8 mouse cellular contexts compared by ENCODE assay signal in the genomic region with DNA sequence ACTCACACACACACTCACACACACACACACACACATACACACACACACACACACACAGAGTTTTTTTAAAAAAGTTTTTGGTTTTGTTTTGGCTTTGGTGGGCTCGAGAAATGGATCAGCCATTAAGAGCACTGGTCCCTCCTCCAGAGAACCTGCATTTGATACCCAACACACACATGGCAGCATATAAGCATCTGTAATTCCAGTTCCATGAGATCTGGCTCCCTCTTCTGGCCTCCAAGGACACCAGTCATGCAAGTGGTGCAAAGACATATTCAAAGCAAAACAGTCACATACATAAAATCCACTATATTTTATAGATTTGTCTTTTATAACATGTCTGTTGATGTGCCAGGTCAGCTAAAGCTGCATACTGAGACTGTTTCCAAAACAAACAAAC. TPM values are rescaled to one million over a fixed set of nuclear protein-coding genes. Genes with fewer than 3 reads are reported as not detected.
DNase-seq lines count a peak whose midpoint lies in the region; ATAC-seq and TF ChIP-seq lines count a peak whose summit lies in the region.

No protein-coding gene starts in this region.

- H3K36me3 ChIP-seq in limb, embryonic 14.5 days (ENCODE audit: control insufficient read depth, insufficient read depth, low read length) = peaks cover 40% of the 10 kb centered on the region
- H3K36me3 ChIP-seq in midbrain, embryonic 16.5 days (ENCODE audit: control insufficient read depth, insufficient read depth, low read length) = peaks cover 14% of the 10 kb centered on the region

- no peak for ATAC-seq in limb, embryonic 14.5 days (ENCODE audit: low FRiP score, low read depth)
- no peak for ATAC-seq in midbrain, embryonic 16.5 days

- no peak for TF ChIP-seq POLR2A in limb, embryonic 14.5 days (IDR thresholded peaks at IDR 0.05; ENCODE audit: borderline replicate concordance, extremely low read depth, insufficient read depth, insufficient read length)

- H3K9me3 ChIP-seq in limb, embryonic 14.5 days (ENCODE audit: control insufficient read depth, low read length) = no peaks in the 10 kb centered on the region
- H3K9me3 ChIP-seq in midbrain, embryonic 16.5 days (replicated peaks; ENCODE audit: control insufficient read depth, low read length, poor library complexity, severe bottlenecking) = no peaks in the 10 kb centered on the region

- no peak overlapping the region for H3K9ac ChIP-seq in limb, embryonic 14.5 days (ENCODE audit: low read depth, low read length, severe bottlenecking)
- no peak overlapping the region for H3K9ac ChIP-seq in midbrain, embryonic 16.5 days (ENCODE audit: low read depth, low read length)

- no peaks in the 10 kb centered on the region for H3K4me1 ChIP-seq in limb, embryonic 14.5 days (ENCODE audit: control insufficient read depth, insufficient read depth, low read length)
- no peaks in the 10 kb centered on the region for H3K4me1 ChIP-seq in midbrain, embryonic 16.5 days (ENCODE audit: control insufficient read depth, insufficient read depth, low read length)

- no peak overlapping the region for H3K4me3 ChIP-seq in limb, embryonic 14.5 days (replicated peaks; ENCODE audit: low read length)
- H3K4me3 ChIP-seq in midbrain, embryonic 16.5 days (ENCODE audit: low read depth, low read length) = no peak overlapping the region

- DNase-seq in heart, postnatal 4 days = peak; percentile 44
- no peak for DNase-seq in heart, adult 8-10 months (ENCODE audit: low spot score)
- DNase-seq in A20 (ENCODE audit: low read depth, low spot score) = peak; percentile 25
- DNase-seq in R1 (ENCODE audit: low read depth, low spot score) = peak; percentile 63
- DNase-seq in limb, embryonic 14.5 days (ENCODE audit: low spot score) = peak; percentile 40
- no peak for DNase-seq in testis, postnatal 14 days (ENCODE audit: low spot score)
- no peak for DNase-seq in right cerebral cortex, postnatal 14 days

- H3K27ac ChIP-seq in limb, embryonic 14.5 days (replicated peaks; ENCODE audit: low read depth, low read length) = no peak overlapping the region
- H3K27ac ChIP-seq in midbrain, embryonic 16.5 days (ENCODE audit: low read length) = no peak overlapping the region

- 26% methylated on average over 1 of the region's 1 CpGs for WGBS in limb, embryonic 14.5 days
- WGBS in midbrain, embryonic 16.5 days = 66% methylated on average over 1 of the region's 1 CpGs

- no peak overlapping the region for H3K4me2 ChIP-seq in limb, embryonic 14.5 days (replicated peaks; ENCODE audit: low read depth, low read length, severe bottlenecking)
- H3K4me2 ChIP-seq in midbrain, embryonic 16.5 days (ENCODE audit: low read length) = no peak overlapping the region

- no peaks in the 10 kb centered on the region for H3K27me3 ChIP-seq in limb, embryonic 14.5 days (ENCODE audit: control insufficient read depth, insufficient read depth, low read length)
- H3K27me3 ChIP-seq in midbrain, embryonic 16.5 days (ENCODE audit: control insufficient read depth, insufficient read depth, low read depth, low read length) = no peaks in the 10 kb centered on the region

RNA-seq across cellular contexts. Expression of a gene that starts 58.8 kb away (rescaled TPM):
- 10 to 100 TPM; 36.3 to 37.3 TPM for total RNA-seq in heart, postnatal 4 days (2021)
- 10 to 100 TPM; 30.8 to 46.6 (median 38.2) TPM for total RNA-seq in heart, adult 8-10 months (2022)
- 27.8 and 33.9 TPM in 2 replicates for polyA plus RNA-seq in limb, embryonic 14.5 days (2012; rRNA removed)
- polyA plus RNA-seq in limb, embryonic 14.5 days (2014; fragmentation: Nextera tagmentation; extraction: Ambion mirVana) = 13.9 and 15.6 TPM in 2 replicates
- 25.0 and 27.2 TPM in 2 replicates for polyA plus RNA-seq in midbrain, embryonic 16.5 days (2015; fragmentation: Nextera tagmentation; extraction: Ambion mirVana)

Comparison
In these comparisons a context has a peak if more than half of its experiments do, and no peak if none do; other contexts are left out.
1. DNase-seq: peak in heart, postnatal 4 days (single experiment), A20 (single experiment), R1 (single experiment) and limb, embryonic 14.5 days (single experiment); none in heart, adult 8-10 months (single experiment), testis, postnatal 14 days (single experiment) and right cerebral cortex, postnatal 14 days (single experiment).